Mouse (Mus musculus) ES-E14 (cell line): ENCODE measurements at regions not wholly inside any gene's neighbourhood (a gene's known extent, or its start where the extent isn't known, plus 50 kb on each side); places are given as distances from the start of the nearest gene placed in this dataset.

Experiments used
- DNase-seq: peaks from one replicate; pipeline ENCODE4 v3.0.0-alpha.2; 2013; ENCODE audit warnings: low read depth, low spot score
- H3K27ac ChIP-seq: 2 replicates; pipeline ENCODE4 v1.5.1; 2012; ENCODE audit warnings: low read depth, mild to moderate bottlenecking, low read length, moderate library complexity, mixed read lengths; ENCODE audit not compliant: poor library complexity, insufficient read depth, severe bottlenecking
- H3K36me3 ChIP-seq: 2 replicates; pipeline ENCODE4 v1.6.1; 2012; ENCODE audit warnings: mild to moderate bottlenecking, low read length, moderate library complexity, mixed read lengths; ENCODE audit not compliant: control insufficient read depth, poor library complexity, insufficient read depth, severe bottlenecking
- H3K4me1 ChIP-seq, 2 experiments: fragments of 150-350 bp in 1 of 2; sonication (generic) in 1 of 2; 2 replicates each; pipeline ENCODE4 v1.6.1; 2012; ENCODE audit warnings: low read length in 2 of 2, mild to moderate bottlenecking in 1 of 2, mixed read lengths in 1 of 2; ENCODE audit not compliant: control insufficient read depth in 2 of 2, insufficient read depth in 2 of 2, poor library complexity in 1 of 2
- H3K4me3 ChIP-seq, 2 experiments: fragments of 150-350 bp in 1 of 2; sonication (generic) in 1 of 2; 2 replicates each; pipeline ENCODE4 v1.5.1; 2012; ENCODE audit warnings: low read length in 2 of 2, low read depth in 1 of 2, mild to moderate bottlenecking in 1 of 2, mixed read lengths in 1 of 2; ENCODE audit not compliant: insufficient read depth in 1 of 2, poor library complexity in 1 of 2, severe bottlenecking in 1 of 2
- H3K9ac ChIP-seq: 2 replicates; pipeline ENCODE4 v1.6.1; 2012; ENCODE audit warnings: low read depth, mild to moderate bottlenecking, low read length, mixed read lengths; ENCODE audit not compliant: poor library complexity, insufficient read depth, severe bottlenecking
- H3K9me3 ChIP-seq: fragments of 150-350 bp; sonication (generic); 2 replicates; pipeline ENCODE4 v1.6.1; 2012; ENCODE audit warnings: low read depth, mild to moderate bottlenecking, low read length; ENCODE audit not compliant: control insufficient read depth, insufficient read depth
- CHD2 ChIP-seq: IDR thresholded peaks from 2 replicates; pipeline ENCODE4 v1.6.1; 2014; ENCODE audit warnings: mild to moderate bottlenecking, low read depth, low read length, inconsistent platforms
- HCFC1 ChIP-seq: IDR thresholded peaks from 2 replicates; pipeline ENCODE4 v1.6.1; 2012; ENCODE audit warnings: low read length, inconsistent platforms, borderline replicate concordance; ENCODE audit not compliant: insufficient read depth
- MAFK ChIP-seq: IDR thresholded peaks from 2 replicates; pipeline ENCODE4 v1.6.1; 2014; ENCODE audit warnings: mild to moderate bottlenecking, low read depth, low read length, inconsistent platforms; ENCODE audit not compliant: insufficient read depth
- ZC3H11A ChIP-seq: IDR thresholded peaks from 2 replicates; pipeline ENCODE4 v1.6.1; 2012; ENCODE audit warnings: low read depth, mild to moderate bottlenecking, inconsistent platforms, low read length, borderline replicate concordance
- ZNF384 ChIP-seq: IDR thresholded peaks from 2 replicates; pipeline ENCODE4 v1.6.1; 2012; ENCODE audit warnings: low read depth, low read length, inconsistent platforms
- in situ Hi-C, 2 experiments: fragments of 600-800 bp; cut with MboI; formaldehyde crosslinking; loops; one replicate each; pipeline ENCODE4 v1.15.1; 2025; ENCODE audit warnings: low sequenced_read_pairs in 2 of 2, inconsistent platforms in 1 of 2; ENCODE audit not compliant: unreplicated experiment in 2 of 2

GRCm38 (mm10) chr19:54202456-54202855, 158.5 kb downstream of the Adra2a start:
- no peaks in the 10 kb centered on the region for H3K9me3 ChIP-seq
- no peak overlapping the region for H3K27ac ChIP-seq
- in situ Hi-C loops: no loop called here
- TF ChIP-seq MAFK (no peak), ZC3H11A (no peak), ZNF384 (no peak), CHD2 (no peak), HCFC1 (no peak)
- no peak overlapping the region for H3K9ac ChIP-seq
- H3K36me3 ChIP-seq: no peaks in the 10 kb centered on the region
- H3K4me3 ChIP-seq: no peak overlapping the region
- DNase-seq: no peak
- H3K4me1 ChIP-seq: no peaks in the 10 kb centered on the region

- Histone ChIP-seq H3K27ac (no peak overlapping the region), H3K36me3 (no peaks in the 10 kb centered on the region), H3K9ac (no peak overlapping the region), H3K4me3 (no peak overlapping the region), H3K9me3 (no peaks in the 10 kb centered on the region), H3K4me1 (no peaks in the 10 kb centered on the region)
- no peak for DNase-seq
- TF ChIP-seq MAFK (no peak), ZC3H11A (no peak), ZNF384 (no peak), HCFC1 (no peak), CHD2 (no peak)
- in situ Hi-C loops: no loop called here
These were observed 162.9 kb downstream of the Adra2a start for GRCm38 (mm10) chr19:54206819-54207218.

- no peaks in the 10 kb centered on the region for H3K4me1 ChIP-seq
- H3K9ac ChIP-seq: no peak overlapping the region
- no peak overlapping the region for H3K27ac ChIP-seq
- DNase-seq: no peak
- TF ChIP-seq ZNF384 (no peak), CHD2 (no peak), ZC3H11A (no peak), HCFC1 (no peak), MAFK (no peak)
- H3K36me3 ChIP-seq: no peaks in the 10 kb centered on the region
- H3K9me3 ChIP-seq: no peaks in the 10 kb centered on the region
- in situ Hi-C loops: no loop called here
- H3K4me3 ChIP-seq: no peak overlapping the region
These were observed 168.2 kb downstream of the Adra2a start for GRCm38 (mm10) chr19:54212169-54212568.

GRCm38 (mm10) chr19:54244176-54244575, 200.2 kb downstream of the Adra2a start:
- Histone ChIP-seq H3K9ac (no peak overlapping the region), H3K4me1 (no peaks in the 10 kb centered on the region), H3K9me3 (no peaks in the 10 kb centered on the region), H3K4me3 (no peak overlapping the region), H3K27ac (no peak overlapping the region), H3K36me3 (no peaks in the 10 kb centered on the region)
- in situ Hi-C loops: no loop called here
- no peak for DNase-seq
- TF ChIP-seq CHD2: no peak
- TF ChIP-seq HCFC1: no peak
- no peak for TF ChIP-seq ZNF384
- TF ChIP-seq ZC3H11A: no peak
- TF ChIP-seq MAFK: no peak

- Histone ChIP-seq H3K27ac (no peak overlapping the region), H3K36me3 (no peaks in the 10 kb centered on the region), H3K9me3 (no peaks in the 10 kb centered on the region), H3K4me3 (no peak overlapping the region), H3K4me1 (no peaks in the 10 kb centered on the region), H3K9ac (no peak overlapping the region)
- DNase-seq: peak; percentile 22
- in situ Hi-C loops: no loop called here
- TF ChIP-seq ZC3H11A (0 out of 2 replicates have a peak, but pooled peaks have one; percentile 28), MAFK (no peak)
These were observed 204.4 kb downstream of the Adra2a start for GRCm38 (mm10) chr19:54248256-54248936.
